Mouse (Mus musculus): ENCODE data around the gene C1ql4.
A peak's percentile ranks its signal among the peaks of the same experiment; 100 is the strongest.

C1ql4 gene

DNA sequence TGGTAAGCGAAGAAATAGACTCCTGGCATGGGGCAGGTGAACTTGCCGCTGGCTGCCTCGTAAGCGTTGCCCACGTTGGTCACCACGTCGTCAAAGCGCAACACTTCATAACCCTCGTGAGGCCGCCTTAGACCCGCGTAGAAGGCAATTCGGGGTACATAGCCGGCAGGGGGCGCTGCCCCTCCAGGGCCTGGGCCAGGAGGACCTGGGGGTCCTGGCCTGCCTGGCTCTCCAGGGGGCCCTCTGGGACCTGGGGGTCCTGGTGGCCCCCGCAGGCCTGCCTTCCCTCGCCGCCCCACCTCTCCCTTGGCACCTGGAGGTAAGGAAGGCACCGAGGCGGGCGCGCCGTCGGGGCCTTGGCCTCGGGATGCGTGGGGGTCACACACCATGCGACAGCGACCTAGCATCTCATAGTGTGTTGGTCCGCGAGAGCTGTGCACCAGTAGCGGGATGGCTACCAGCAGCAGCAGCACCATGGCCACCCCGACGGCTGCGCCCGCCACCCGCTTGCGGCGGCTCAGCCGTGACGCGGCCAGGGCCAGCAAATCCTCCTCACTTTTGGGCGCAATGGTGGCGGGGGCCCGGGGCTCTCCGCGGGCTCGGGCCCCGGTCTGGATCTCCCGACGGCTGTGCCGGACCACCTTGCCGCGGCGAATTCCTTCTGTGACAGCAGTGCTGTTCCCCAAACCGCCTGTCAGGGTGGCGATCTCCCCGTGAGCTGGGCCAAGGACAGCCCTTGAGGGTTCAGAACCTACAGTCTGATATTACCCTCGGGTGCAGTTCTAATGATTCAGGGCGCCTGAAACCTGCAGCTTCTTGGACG lies at the start of gene C1ql4:
Gene C1ql4 (minus strand): TSS at position 565 of the 823 bp plus-strand sequence.
- no peak for DNase-seq (ENCODE audit: low read depth, low spot score)

DNA sequence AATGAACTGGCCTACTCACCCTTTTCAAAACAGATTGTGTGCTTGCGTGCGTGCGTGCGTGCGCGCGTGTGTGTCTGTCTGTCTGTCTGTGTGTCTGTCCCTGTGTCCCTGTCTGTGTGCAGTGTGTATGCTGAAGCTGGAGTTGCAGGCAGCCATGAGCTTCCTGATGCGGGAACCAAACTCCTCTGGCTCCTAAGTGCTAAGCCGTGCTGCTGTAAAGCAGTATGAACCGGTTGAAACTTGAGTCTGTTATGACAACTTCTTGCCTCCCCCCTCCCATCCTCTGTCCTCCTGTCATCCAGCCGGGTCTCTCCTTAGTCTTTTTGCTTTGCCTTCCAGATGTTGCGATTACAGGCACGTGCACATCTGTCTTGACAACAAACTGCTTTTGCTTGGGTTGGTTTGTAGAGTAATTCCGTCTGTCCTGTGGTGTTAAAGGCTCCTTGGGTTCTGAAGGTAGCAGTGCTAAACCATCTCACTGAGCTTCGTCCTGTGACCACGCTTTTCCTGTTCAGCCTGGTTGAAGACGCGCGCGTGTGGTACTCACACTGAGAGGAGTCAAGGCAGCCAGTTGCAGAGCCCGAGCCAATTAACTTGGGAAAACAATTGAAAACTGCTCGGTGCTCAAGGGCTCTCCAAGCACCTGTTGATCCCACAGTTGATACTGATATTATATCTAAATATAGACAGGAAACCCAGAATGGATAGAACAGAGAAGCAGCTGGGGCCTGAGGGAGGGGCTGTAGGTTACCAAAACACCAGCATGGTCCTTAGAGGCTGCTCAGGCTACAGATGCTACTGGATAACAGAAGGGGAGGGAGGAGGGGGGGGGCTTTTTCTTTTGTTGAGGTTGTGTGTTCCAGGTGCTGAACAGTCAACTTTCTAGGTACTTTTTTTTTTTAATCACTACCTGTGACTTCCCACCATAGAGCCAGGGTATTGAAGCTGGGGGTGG lies 42.6 kb upstream of the C1ql4 start:
- DNase-seq (ENCODE audit: low read depth, low spot score): no peak

- DNase-seq (ENCODE audit: low read depth, low spot score): no peak
Measured at GRCm38 (mm10) chr15:99129441-99129840, 41.8 kb upstream of the C1ql4 start.

DNA sequence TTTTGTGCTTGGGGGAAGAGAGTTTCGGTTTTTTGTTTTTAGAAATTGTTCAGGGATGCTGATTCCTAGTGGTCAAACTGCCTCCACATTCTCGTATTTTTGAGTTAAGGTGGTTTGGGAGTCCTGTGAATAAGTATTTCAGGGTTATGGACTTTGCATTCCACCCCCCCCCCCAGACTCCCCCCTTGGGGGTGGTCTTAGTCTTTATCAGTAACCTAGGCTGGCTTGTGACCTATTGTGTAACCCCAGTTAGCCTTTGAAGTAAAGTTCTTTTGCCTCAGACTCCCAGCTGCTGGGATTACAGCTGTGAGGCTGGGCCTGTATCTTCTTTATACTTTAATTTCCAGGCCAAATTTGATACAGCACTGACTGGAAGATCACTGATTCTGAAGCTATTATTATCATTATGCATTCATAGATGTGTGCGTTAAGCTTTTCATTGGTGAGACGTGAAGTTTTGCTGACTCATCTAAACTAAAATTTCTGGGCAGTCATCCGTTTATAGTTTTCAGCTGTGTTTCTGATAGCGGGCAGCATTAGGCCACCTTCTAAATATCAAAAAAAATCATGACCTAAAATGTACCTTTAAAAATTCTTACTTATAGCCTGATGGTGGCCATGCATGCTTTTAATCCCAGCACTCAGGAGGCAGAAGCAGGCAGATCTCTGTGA lies 40.4 kb upstream of the C1ql4 start:
- DNase-seq (ENCODE audit: low read depth, low spot score): no peak

- no peak for DNase-seq (ENCODE audit: low read depth, low spot score)
Measured at GRCm38 (mm10) chr15:99126816-99127365, 39.3 kb upstream of the C1ql4 start.

- peak; percentile 91 for DNase-seq (ENCODE audit: low read depth, low spot score)
Measured at GRCm38 (mm10) chr15:99126081-99126815, 38.6 kb upstream of the C1ql4 start.

DNA sequence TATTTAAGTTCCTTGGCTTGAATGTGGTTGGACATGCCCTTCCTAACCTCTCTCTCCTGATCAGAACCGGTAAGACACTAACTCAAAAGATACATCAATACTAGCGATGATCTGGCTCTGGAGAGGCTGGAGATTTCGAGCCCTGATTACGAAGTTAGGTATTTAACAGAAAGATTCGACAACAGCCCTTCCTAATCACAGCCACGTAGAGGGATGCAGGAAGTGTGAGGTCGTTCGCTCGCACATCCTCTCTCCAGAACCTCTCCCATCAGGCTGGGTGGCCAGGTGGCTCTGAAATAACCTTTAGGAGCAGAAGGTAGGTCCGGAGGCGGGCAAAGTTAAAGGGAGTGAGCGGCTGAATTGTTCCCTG lies 38.1 kb upstream of the C1ql4 start, which contains the start of gene Spats2:
Gene Spats2 (plus strand): TSS at position 206 of the 370 bp plus-strand sequence.
- no peak for DNase-seq (ENCODE audit: low read depth, low spot score)

- no peak for DNase-seq (ENCODE audit: low read depth, low spot score)
Measured at GRCm38 (mm10) chr15:99122642-99123041, 35.0 kb upstream of the C1ql4 start.

GRCm38 (mm10) chr15:99120814-99121213 lies 33.2 kb upstream of the C1ql4 start:
- no peak for DNase-seq (ENCODE audit: low read depth, low spot score)

- DNase-seq (ENCODE audit: low read depth, low spot score): no peak
Measured at GRCm38 (mm10) chr15:99116539-99116938, 28.9 kb upstream of the C1ql4 start.

GRCm38 (mm10) chr15:99115065-99115423 lies 27.4 kb upstream of the C1ql4 start:
- no peak for DNase-seq (ENCODE audit: low read depth, low spot score)

DNA sequence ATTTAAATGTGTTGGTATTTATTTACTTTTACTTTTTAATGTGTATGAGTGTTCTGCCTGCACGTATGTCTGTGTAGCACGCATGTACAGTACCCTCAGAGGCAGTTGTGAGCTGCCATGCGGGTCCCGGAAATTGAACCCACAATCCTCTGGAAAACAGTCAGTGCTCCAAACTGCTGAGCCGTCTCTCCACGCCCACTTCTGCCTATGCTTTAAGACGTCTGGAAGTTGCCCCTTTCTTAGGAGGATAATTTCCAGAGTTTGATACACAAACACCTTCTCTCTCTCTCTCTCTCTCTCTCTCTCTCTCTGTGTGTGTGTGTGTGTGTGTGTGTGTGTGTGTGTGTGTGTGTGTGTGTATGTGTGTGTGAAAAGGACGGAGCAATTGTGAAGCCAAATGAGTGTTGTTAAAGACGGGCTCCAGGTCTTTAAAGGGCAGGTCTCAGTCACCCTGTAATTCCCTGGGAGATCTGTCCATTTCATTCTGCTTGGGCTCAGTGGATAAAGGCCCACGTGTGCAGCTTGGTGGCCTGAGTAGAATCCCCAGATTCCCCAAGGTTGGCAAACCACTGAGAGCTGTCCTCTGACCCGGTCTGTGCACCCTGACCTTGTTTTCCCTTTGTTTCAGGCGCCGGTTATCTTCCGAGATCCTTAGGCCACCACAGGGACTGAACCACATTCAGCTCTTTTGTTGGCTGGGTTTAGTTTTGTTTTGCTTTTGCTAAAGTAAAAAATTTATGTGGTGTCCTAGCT lies 26.9 kb upstream of the C1ql4 start:
- DNase-seq (ENCODE audit: low read depth, low spot score): no peak

DNA sequence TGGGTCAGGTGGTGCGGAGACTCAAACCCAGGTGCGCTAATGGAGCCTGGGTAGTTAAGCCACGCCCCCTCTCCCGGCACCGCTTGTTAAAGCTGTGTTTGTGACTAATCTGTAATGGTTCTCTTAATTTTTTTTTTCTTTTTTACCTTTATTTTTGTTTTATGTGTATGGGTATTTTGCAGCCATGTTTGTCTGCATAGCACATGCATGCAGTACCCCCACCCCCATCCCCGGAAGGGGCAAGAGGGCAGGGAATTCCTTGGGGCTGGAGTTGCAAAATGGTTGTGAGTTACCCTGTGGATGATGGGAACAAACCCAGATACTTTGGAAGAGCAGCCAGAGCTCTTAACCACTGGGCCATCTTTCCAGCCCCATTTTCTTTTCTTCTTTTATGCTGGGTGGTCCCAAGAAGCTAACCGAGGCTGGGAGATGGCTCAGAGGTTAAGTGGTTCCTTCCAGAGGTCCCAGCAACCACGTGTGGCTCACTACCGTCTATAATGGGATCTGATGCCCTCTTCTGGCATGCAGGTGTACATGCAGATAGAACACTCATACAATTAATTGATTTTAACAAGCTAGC lies 25.9 kb upstream of the C1ql4 start:
- no peak for DNase-seq (ENCODE audit: low read depth, low spot score)

DNA sequence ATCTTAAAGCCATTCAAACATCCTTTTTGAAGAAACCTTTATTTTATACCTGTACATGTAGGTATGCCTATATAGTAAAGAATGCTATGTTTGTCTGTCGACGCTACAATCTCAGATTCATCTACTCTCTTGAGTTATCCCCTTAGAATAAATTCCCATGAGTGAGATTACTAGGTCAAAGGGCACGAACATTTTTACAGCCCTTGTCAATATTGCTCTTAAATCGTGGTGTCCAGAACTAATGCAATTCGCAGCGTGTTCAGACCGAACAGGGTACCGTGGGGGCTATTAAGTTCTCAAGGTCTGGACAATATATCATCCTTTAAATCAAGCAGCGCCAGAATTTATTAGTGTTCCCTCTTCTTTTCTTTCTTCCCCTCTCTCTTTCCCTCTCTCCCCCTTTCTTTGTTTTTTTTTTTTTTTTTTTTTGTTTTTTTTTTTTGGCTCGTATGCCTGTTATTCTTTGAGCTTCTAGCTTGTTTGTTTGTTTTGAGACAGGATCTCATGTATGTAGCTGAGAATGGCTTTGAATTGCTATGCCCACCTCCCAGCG lies 25.3 kb upstream of the C1ql4 start:
- DNase-seq (ENCODE audit: low read depth, low spot score): no peak

DNA sequence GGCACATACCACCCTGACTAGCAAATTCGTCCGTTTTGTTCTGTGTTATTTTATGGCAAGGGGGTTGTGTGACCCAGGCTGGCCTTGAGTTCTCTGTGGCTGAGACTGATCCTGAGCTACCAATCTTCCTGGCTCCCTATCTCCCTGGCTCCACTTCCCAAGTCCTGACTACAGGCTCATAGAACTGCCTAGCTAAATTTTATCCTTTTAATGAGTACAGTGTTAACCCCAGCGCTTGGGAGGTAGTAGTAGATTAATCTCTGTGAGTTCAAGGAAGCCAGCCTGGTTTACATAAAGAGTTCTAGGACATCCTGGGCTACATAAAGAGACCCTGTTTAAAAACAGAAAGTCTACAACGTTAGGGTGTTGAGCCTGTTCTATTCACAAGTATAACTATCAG lies 24.2 kb upstream of the C1ql4 start:
- DNase-seq (ENCODE audit: low read depth, low spot score): no peak

GRCm38 (mm10) chr15:99111139-99111538 lies 23.5 kb upstream of the C1ql4 start:
- no peak for DNase-seq (ENCODE audit: low read depth, low spot score)

- DNase-seq (ENCODE audit: low read depth, low spot score): no peak
Measured at GRCm38 (mm10) chr15:99107866-99108265, 20.2 kb upstream of the C1ql4 start.

- DNase-seq (ENCODE audit: low read depth, low spot score): no peak
Measured at GRCm38 (mm10) chr15:99105238-99105637, 17.6 kb upstream of the C1ql4 start.

- DNase-seq (ENCODE audit: low read depth, low spot score): no peak
Measured at GRCm38 (mm10) chr15:99099984-99100383, 12.4 kb upstream of the C1ql4 start.

GRCm38 (mm10) chr15:99099139-99099556 lies 11.5 kb upstream of the C1ql4 start:
- no peak for DNase-seq (ENCODE audit: low read depth, low spot score)

Data from embryo, embryonic 11.5 days (tissue).